Mouse (Mus musculus) induced T-regulatory cell, adult 2 months (primary cell): Measurements from ENCODE around the gene Xirp1.

Experiments used
- DNase-seq: peaks from one replicate; pipeline ENCODE4 v3.0.0-alpha.2; 2012; ENCODE audit warnings: low read depth

Gene Xirp1

DNA sequence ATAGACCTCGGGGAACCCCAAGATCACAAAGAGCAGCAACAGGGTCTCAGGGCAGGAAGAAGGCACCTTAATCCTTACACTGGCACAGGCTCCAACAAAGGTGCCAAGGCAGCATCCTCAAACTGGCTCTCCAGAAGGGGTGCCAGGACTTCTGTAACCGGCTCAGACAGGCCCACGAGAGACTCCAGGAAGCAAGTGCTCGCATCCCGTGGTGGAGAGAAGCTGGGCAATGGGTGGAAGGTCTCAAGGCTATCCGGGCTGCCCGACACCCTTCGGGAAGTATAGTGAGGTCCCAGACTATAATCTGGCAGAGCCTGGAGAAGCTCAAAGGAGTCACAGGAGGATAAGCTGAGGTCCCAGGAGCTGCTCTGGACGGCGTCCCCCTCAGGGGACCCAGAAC is 51.2 kb downstream of the Xirp1 start:
- DNase-seq: no peak

DNA sequence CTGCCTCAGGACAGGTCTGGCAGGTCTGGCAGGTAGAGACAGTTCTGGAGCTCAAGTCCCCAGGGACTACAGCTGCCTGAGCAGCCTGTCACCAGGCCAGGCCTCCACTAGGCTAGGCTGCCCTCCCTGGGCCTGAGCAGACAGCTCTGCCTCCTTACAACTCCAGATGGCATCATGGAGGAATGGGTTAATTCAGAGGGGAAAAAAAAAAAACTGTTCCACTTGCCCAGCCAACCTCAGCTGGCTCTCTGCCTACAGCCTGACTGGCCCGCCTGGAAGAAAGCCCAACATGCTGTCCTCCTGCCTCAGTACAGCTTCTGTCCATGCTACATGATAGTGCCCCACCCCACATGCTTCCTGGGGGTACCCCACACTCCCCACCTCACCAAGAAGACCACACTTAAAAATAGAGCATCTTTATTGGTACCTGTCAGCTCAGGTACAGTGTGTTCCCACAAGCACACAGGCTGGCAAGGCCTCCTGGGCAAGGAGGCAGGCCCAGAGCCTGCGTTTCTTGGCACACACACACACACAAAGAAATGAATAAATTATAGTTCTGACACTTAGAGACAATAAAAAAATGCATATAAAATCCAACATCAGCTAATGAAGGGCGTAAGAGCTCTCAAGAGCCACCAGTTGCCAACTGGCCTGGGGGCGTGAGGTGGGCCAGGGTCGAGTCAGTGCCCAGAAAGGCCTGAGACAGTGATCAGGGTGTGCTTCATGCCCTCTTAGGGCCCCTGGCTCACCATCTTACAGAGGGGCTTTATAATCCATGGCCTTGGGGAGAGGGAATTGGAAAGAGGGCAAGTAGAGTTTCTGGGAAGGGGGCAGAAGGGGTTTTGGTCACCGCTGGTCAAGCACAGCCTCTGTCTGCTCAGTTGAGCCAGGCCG is 52.4 kb downstream of the Xirp1 start:
- no peak for DNase-seq

DNA sequence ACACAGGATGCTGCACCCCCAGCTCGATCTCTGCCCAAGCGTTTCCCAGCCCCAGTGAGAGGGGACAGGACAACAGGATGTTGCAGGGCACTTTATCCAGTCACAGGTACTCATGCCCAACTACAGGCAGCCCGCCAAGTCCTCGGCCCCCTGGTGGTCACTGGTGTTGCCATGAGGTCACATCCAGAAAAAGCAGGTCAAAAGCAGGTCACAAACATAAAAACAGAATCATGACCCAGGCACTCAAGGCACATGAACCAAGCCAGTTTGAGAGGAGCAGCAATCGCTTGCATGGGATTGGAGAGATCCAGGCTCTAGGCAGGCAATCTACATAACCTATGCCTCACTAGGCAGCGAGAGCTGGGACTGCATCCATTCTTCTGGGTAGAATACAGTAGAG is 53.2 kb downstream of the Xirp1 start:
- DNase-seq: peak; percentile 71

DNA sequence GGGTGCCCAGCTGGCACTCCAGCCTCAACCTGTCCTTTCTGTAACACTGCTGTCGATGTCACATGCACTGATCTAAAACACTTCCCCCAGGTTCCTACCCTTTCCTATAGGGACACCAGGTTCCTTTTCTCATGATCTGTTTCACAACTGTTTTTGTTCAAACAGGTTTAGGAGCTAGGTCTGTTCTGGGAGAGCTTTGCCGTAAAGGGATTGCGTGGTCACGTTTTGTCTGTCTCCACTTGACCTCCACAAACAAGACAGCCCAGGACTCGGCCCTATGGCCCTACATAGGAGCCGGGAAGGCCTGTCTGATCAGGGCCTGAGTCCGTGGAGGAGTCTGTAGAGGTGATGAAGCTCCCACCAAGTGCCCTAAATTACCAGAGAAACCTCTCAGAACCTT is 53.6 kb downstream of the Xirp1 start:
- DNase-seq: peak; percentile 37

DNA sequence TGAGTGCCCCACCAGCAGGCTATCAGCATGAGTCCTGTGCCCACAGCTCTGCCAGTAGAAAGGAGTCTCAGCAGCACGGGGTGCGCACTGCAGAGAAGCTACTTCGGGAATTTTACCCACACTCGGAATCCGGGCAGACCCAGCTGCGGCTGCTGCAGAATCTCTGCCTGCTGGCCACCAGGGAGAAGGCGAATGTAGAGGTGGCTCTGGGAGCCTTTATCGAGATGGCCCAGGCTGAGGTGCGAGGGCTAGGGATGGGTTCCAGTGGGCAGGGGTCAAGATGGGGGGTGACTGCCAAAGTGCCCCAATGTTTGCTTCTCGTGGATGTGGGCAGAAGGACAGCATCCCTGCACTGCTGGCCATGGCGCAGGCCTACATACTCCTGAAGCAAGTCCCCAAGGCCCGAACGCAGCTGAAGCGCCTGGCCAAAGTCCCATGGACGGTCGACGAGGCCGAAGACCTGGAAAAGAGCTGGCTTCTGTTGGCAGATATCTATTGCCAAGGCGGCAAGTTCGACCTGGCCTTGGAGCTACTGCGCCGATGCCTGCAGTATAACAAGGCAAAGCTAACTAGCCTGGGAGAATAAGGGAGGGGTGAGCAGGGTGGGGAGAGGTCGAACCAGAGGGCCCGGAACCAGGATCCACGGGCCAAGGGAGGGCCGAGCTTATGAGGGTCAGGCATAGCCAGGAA is 57.0 kb downstream of the Xirp1 start:
- no peak for DNase-seq

DNA sequence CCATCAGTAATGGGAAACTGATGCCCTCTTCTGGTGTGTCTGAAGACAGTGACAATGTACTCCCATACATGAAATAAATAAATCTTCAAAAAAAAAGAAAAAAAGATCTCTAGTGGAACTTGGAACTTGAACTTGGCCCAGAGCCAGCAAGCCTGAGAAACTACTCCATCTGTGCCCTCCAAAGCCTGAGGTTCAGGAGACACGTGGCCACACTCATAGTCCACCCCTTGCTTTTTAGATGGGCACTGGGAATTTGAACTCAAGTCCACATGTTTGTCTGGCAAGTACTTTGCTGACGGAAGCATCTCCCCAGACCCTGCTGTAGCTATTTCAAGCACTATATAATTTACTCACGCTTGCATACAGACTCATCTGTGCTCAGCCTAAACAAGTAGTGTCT is 58.2 kb downstream of the Xirp1 start:
- no peak for DNase-seq

DNA sequence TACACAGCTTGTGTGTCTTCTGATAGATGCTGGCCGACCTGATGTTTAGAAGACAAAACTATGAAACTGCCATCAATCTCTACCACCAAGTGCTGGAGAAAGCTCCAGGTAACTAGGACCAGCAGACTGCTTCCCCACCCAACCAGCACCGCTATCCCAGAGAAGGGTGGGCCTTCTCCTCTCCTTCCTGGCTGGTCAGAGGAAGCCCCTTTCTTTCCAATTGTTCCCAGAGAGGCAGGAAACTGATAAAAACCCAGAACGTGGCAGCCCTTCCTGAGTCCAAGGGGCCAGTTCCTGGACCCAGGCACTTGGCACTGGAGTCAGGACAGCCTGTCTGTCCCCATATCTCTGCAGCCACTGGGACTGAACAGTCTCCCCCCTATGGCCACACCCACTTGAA is 59.2 kb downstream of the Xirp1 start:
- DNase-seq: no peak
